Mouse (Mus musculus): ENCODE measurements around the gene Banp. TPM values are rescaled to one million over a fixed set of nuclear protein-coding genes. Genes with fewer than 3 reads are reported as not detected.

Banp gene
- total and polyA plus RNA-seq, 3 experiments = 19.2 to 28.4 TPM; not detected in 1

DNA sequence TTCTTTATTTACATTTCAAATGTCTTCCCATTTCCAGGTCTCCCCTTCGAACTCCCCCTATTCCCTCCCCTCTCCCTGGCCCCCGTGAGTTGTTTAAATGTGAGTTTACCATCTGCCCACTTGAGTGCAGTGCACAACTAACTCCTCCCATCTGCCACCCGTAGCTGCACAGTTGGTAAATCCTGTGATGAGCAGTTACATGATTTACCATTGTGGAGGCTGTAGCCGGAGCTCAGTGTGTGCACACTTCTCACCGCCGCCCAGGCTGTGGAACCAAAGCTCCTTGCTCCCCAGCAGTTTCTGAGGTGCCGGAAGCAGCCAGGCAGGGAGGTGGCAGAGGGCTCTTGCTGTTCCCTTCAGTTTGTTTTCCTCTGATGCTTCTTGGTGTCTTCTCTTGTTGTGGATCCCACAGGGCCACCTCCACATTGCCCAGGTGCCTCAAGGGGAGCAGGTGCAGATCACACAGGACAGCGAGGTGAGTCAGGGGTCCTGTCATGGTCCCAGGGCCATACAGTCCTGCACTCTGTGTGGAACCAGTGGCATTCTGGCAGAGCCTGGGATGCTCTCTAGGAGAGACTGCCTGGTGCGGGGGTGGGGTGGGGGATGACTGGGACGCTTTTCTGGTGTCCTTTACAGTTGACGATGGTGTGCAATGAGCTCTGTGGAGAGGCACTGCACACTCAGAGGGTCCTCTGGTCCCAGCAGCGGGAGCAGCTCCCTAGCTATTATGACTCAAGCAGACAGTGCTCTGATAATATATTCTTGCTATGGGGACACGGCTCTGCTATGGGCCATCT, 57.3 kb downstream of the Banp start:
- Histone ChIP-seq H3K9me3 (replicated peaks; ENCODE audit: insufficient read depth, low read length) (no peaks in the 10 kb centered on the region), H3K27ac (ENCODE audit: control insufficient read depth, low read depth, low read length) (no peak overlapping the region), H3K4me1 (ENCODE audit: control insufficient read depth in 1 of 2, insufficient read depth in 2 of 2, low read length in 2 of 2) (no peaks in the 10 kb centered on the region), H3K27me3 (ENCODE audit: control insufficient read depth in 1 of 2, insufficient read depth in 2 of 2, low read length in 2 of 2) (no peaks in the 10 kb centered on the region), H3K4me3 (ENCODE audit: control insufficient read depth in 1 of 2, insufficient read depth in 1 of 2, low read depth in 2 of 2, low read length in 2 of 2) (no peak overlapping the region), H3K36me3 (ENCODE audit: control insufficient read depth in 1 of 2, insufficient read depth in 2 of 2, low read length in 2 of 2) (no peaks in the 10 kb centered on the region; a peak in 2 of 4 replicates), H3K9ac (ENCODE audit: control insufficient read depth, low read depth, low read length, poor library complexity, severe bottlenecking) (no peak overlapping the region), H3K79me2 (ENCODE audit: control insufficient read depth, insufficient read depth, low read length, poor library complexity) (no peaks in the 10 kb centered on the region)
- DNase-seq (ENCODE audit: low read depth, low spot score) = no peak
- TF ChIP-seq SMC3 (IDR thresholded peaks at IDR 0.05; ENCODE audit: low read depth, low read length) = no peak
- no peak for TF ChIP-seq ZKSCAN1 (IDR thresholded peaks at IDR 0.05; ENCODE audit: low read depth, low read length)
- TF ChIP-seq MXI1 (IDR thresholded peaks at IDR 0.05; ENCODE audit: low read depth, low read length) = no peak
- no peak for TF ChIP-seq POLR2A (IDR thresholded peaks at IDR 0.05; ENCODE audit: control insufficient read depth in 1 of 2, insufficient read depth in 1 of 2, low read depth in 1 of 2, low read length in 2 of 2, poor library complexity in 1 of 2)
- no peak for TF ChIP-seq E2F4 (IDR thresholded peaks at IDR 0.05; ENCODE audit: borderline replicate concordance, low read depth, low read length)
- TF ChIP-seq MAZ (IDR thresholded peaks at IDR 0.05; ENCODE audit: low read depth, low read length) = no peak
- TF ChIP-seq BHLHE40 (IDR thresholded peaks at IDR 0.05; ENCODE audit: borderline replicate concordance, low read depth, low read length) = no peak
- TF ChIP-seq MYB (IDR thresholded peaks at IDR 0.05; ENCODE audit: low read depth, low read length) = no peak
- no peak for TF ChIP-seq MEF2A (IDR thresholded peaks at IDR 0.05; ENCODE audit: extremely low read depth, insufficient replicate concordance, low read depth, low read length, poor library complexity, severe bottlenecking)

- Histone ChIP-seq H3K27ac (ENCODE audit: control insufficient read depth, low read depth, low read length) (no peak overlapping the region), H3K27me3 (ENCODE audit: control insufficient read depth in 1 of 2, insufficient read depth in 2 of 2, low read length in 2 of 2) (no peaks in the 10 kb centered on the region), H3K79me2 (ENCODE audit: control insufficient read depth, insufficient read depth, low read length, poor library complexity) (no peaks in the 10 kb centered on the region), H3K4me1 (ENCODE audit: control insufficient read depth in 1 of 2, insufficient read depth in 2 of 2, low read length in 2 of 2) (no peaks in the 10 kb centered on the region), H3K4me3 (ENCODE audit: control insufficient read depth in 1 of 2, insufficient read depth in 1 of 2, low read depth in 2 of 2, low read length in 2 of 2) (no peak overlapping the region), H3K9ac (ENCODE audit: control insufficient read depth, low read depth, low read length, poor library complexity, severe bottlenecking) (no peak overlapping the region), H3K9me3 (replicated peaks; ENCODE audit: insufficient read depth, low read length) (no peaks in the 10 kb centered on the region), H3K36me3 (ENCODE audit: control insufficient read depth in 1 of 2, insufficient read depth in 2 of 2, low read length in 2 of 2) (no peaks in the 10 kb centered on the region; a peak in 1 of 4 replicates)
- no peak for TF ChIP-seq SMC3 (IDR thresholded peaks at IDR 0.05; ENCODE audit: low read depth, low read length)
- no peak for TF ChIP-seq POLR2A (IDR thresholded peaks at IDR 0.05; ENCODE audit: control insufficient read depth in 1 of 2, insufficient read depth in 1 of 2, low read depth in 1 of 2, low read length in 2 of 2, poor library complexity in 1 of 2)
- TF ChIP-seq USF2 (IDR thresholded peaks at IDR 0.05; ENCODE audit: borderline replicate concordance in 1 of 2, insufficient read depth in 1 of 2, low read depth in 1 of 2, low read length in 2 of 2) = no peak
- TF ChIP-seq ZKSCAN1 (IDR thresholded peaks at IDR 0.05; ENCODE audit: low read depth, low read length) = no peak
- TF ChIP-seq RCOR1 (IDR thresholded peaks at IDR 0.05; ENCODE audit: low read depth, low read length) = no peak
- TF ChIP-seq MYC (IDR thresholded peaks at IDR 0.05; ENCODE audit: low read depth, low read length) = no peak
- no peak for TF ChIP-seq MXI1 (IDR thresholded peaks at IDR 0.05; ENCODE audit: low read depth, low read length)
- TF ChIP-seq EP300 (IDR thresholded peaks at IDR 0.05; ENCODE audit: low read depth in 1 of 2, low read length in 2 of 2) = no peak
- TF ChIP-seq TAL1 (IDR thresholded peaks at IDR 0.05; ENCODE audit: low read length) = no peak
- no peak for TF ChIP-seq ETS1 (IDR thresholded peaks at IDR 0.05; ENCODE audit: low read depth, low read length)
- no peak for TF ChIP-seq TBP (IDR thresholded peaks at IDR 0.05; ENCODE audit: low read depth, low read length)
- no peak for TF ChIP-seq CHD1 (IDR thresholded peaks at IDR 0.05; ENCODE audit: low read depth, low read length)
- no peak for TF ChIP-seq ZNF384 (IDR thresholded peaks at IDR 0.05; ENCODE audit: low read depth, low read length)
- no peak for TF ChIP-seq E2F4 (IDR thresholded peaks at IDR 0.05; ENCODE audit: borderline replicate concordance, low read depth, low read length)
- TF ChIP-seq HCFC1 (IDR thresholded peaks at IDR 0.05; ENCODE audit: low read depth, low read length) = no peak
- TF ChIP-seq MAZ (IDR thresholded peaks at IDR 0.05; ENCODE audit: low read depth, low read length) = no peak
- no peak for TF ChIP-seq MEF2A (IDR thresholded peaks at IDR 0.05; ENCODE audit: extremely low read depth, insufficient replicate concordance, low read depth, low read length, poor library complexity, severe bottlenecking)
- no peak for DNase-seq (ENCODE audit: low read depth, low spot score)
Observed at GRCm38 (mm10) chr8:122008395-122008794, 58.8 kb downstream of the Banp start.
